Mouse (Mus musculus) liver, embryonic 16.5 days (tissue): ENCODE results near the gene Cnrip1. TPM values are rescaled to one million over a fixed set of nuclear protein-coding genes. Genes with fewer than 3 reads are reported as not detected.
"Not testable (repeated sequence)": the region's sequence is repeated elsewhere in the genome, so short reads cannot be mapped to it uniquely, and the experiment has no call there.

Source experiments
- ATAC-seq: fragments of 200-750 bp; cut with Nextera tagmentation; 2 replicates; pipeline ENCODE4 v1.8.0; 2017; ENCODE audit warnings: low read depth, mild to moderate bottlenecking, moderate number of reproducible peaks, moderate library complexity
- H3K27ac ChIP-seq: fragments of 300-500 bp; sonication (generic); 2 replicates; pipeline ENCODE4 v1.5.1; 2014; ENCODE audit warnings: mild to moderate bottlenecking, low read length
- H3K27me3 ChIP-seq: fragments of 300-500 bp; sonication (generic); 2 replicates; pipeline ENCODE4 v1.6.1; 2014; ENCODE audit warnings: low read depth, low read length, mixed read lengths; ENCODE audit not compliant: control insufficient read depth, insufficient read depth
- H3K36me3 ChIP-seq: fragments of 300-500 bp; sonication (generic); 2 replicates; pipeline ENCODE4 v1.6.1; 2014; ENCODE audit warnings: mild to moderate bottlenecking; ENCODE audit not compliant: control insufficient read depth, insufficient read depth
- H3K4me1 ChIP-seq: fragments of 300-500 bp; sonication (generic); 2 replicates; pipeline ENCODE4 v1.6.1; 2014; ENCODE audit warnings: low read depth, low read length, mixed read lengths; ENCODE audit not compliant: control insufficient read depth
- H3K4me2 ChIP-seq: fragments of 300-500 bp; sonication (generic); 2 replicates; pipeline ENCODE4 v1.6.1; 2014; ENCODE audit warnings: low read depth, low read length, mixed read lengths
- H3K4me3 ChIP-seq: fragments of 300-500 bp; sonication (generic); 2 replicates; pipeline ENCODE4 v1.5.1; 2014; ENCODE audit warnings: low read depth, mild to moderate bottlenecking, low read length
- H3K9ac ChIP-seq: fragments of 300-500 bp; sonication (generic); 2 replicates; pipeline ENCODE4 v1.6.1; 2014; ENCODE audit warnings: low read depth, low read length
- H3K9me3 ChIP-seq: fragments of 300-500 bp; sonication (generic); replicated peaks from 2 replicates; pipeline ENCODE4 v1.6.1; 2016; ENCODE audit warnings: low read length; ENCODE audit not compliant: control insufficient read depth
- WGBS: fragments of 180-500 bp; shearing (Covaris S2); extraction: QIAGEN DNeasy Blood & Tissue Kit; methylation state at CpG from one replicate; pipeline ENCODE4 v1.1.7; 2014; ENCODE audit not compliant: insufficient replicate concordance; 5-methylcytosine and 5-hydroxymethylcytosine counted together
- polyA plus RNA-seq: library from polyadenylated mRNA; unstranded; fragments of >200 nt; fragmentation: Nextera tagmentation; extraction: Ambion mirVana; gene quantifications from 2 replicates; pipeline ENCODE4 v1.2.1, GENCODE M21; 2015

Gene Cnrip1
- polyA plus RNA-seq, 1 experiment from 2014 or later, result 3.0 TPM

GRCm38 (mm10) chr11:17019328-17019727 is 32.1 kb upstream of the Cnrip1 start:
- Histone ChIP-seq H3K4me1 (no peaks in the 10 kb centered on the region), H3K4me2 (no peak overlapping the region), H3K27me3 (no peaks in the 10 kb centered on the region), H3K4me3 (no peak overlapping the region), H3K27ac (no peak overlapping the region), H3K9ac (no peak overlapping the region), H3K9me3 (no peaks in the 10 kb centered on the region), H3K36me3 (no peaks in the 10 kb centered on the region)
- WGBS, result 73% methylated on average over 7 of the region's 7 CpGs
- ATAC-seq, result no peak

DNA sequence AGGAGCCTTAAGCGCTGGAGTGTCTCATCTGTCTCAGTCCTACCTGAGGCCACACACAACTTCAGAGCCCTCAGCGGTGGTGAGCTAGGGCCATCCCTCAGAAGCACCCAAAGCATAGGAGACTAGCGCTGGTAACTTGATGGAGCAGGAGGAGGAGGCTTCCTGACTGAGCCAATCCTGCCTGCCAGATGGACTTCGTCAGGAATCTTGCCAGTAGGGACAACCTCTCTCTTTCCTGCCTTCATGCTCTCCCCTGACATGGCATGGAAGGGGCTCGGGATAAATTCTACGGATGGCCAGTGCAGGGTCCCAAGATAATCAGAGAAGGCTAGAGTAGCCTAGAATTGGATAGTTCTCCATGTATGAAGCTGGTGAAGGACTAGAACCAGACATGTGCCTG is 28.2 kb upstream of the Cnrip1 start:
- Histone ChIP-seq H3K4me1 (no peaks in the 10 kb centered on the region), H3K9ac (no peak overlapping the region), H3K27me3 (no peaks in the 10 kb centered on the region), H3K27ac (no peak overlapping the region), H3K9me3 (no peaks in the 10 kb centered on the region), H3K4me3 (no peak overlapping the region), H3K36me3 (no peaks in the 10 kb centered on the region), H3K4me2 (no peak overlapping the region)
- WGBS, result 75% methylated on average over 6 of the region's 6 CpGs
- ATAC-seq, result no peak

DNA sequence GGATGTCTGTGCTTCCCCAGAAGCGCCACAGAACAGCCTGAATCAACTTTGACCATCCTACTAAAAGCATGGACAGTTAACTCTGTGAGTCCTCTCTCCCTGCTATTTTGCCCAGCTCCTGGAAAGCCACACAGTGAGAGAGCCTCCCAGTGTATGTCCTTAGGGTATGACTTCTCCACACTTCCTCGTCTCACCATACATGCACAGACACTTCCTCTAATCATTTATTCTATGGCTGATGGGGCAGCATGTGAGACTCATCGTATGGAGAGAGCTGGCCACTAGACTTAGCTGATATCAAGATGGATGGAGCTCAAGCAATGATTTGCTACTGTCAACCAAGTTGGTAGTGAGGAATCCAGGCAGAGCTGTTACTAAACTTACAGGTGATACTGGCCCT is 27.4 kb upstream of the Cnrip1 start:
- no peaks in the 10 kb centered on the region for H3K4me1 ChIP-seq
- H3K27me3 ChIP-seq, result no peaks in the 10 kb centered on the region
- ATAC-seq, result no peak
- no peaks in the 10 kb centered on the region for H3K9me3 ChIP-seq
- H3K27ac ChIP-seq, result no peak overlapping the region
- H3K36me3 ChIP-seq, result no peaks in the 10 kb centered on the region
- H3K9ac ChIP-seq, result no peak overlapping the region
- no peak overlapping the region for H3K4me2 ChIP-seq
- 36% methylated on average over 3 of the region's 3 CpGs for WGBS
- H3K4me3 ChIP-seq, result no peak overlapping the region

- Histone ChIP-seq H3K4me2 (no peak overlapping the region), H3K4me1 (no peaks in the 10 kb centered on the region), H3K9ac (no peak overlapping the region), H3K36me3 (no peaks in the 10 kb centered on the region), H3K27ac (no peak overlapping the region), H3K9me3 (no peaks in the 10 kb centered on the region), H3K27me3 (no peaks in the 10 kb centered on the region), H3K4me3 (no peak overlapping the region)
- 65% methylated on average over 2 of the region's 2 CpGs for WGBS
- no peak for ATAC-seq
These were observed 5.6 kb upstream of the Cnrip1 start for GRCm38 (mm10) chr11:17045806-17046205.

GRCm38 (mm10) chr11:17052476-17053049 is 1.2 kb downstream of the Cnrip1 start:
- Histone ChIP-seq H3K4me2 (0 out of 2 replicates have a peak overlapping the region, but pooled peaks have one; percentile 37), H3K9ac (peak overlapping the region; percentile 22), H3K9me3 (no peaks in the 10 kb centered on the region), H3K36me3 (no peaks in the 10 kb centered on the region), H3K4me3 (peak overlapping the region; percentile 49), H3K4me1 (no peaks in the 10 kb centered on the region), H3K27ac (no peak overlapping the region), H3K27me3 (peaks cover 3% of the 10 kb centered on the region; the same call in 1 of the 2 replicates)
- WGBS, result 10% methylated on average over 6 of the region's 6 CpGs
- peak; percentile 21; the same call in 1 of the 2 replicates for ATAC-seq

DNA sequence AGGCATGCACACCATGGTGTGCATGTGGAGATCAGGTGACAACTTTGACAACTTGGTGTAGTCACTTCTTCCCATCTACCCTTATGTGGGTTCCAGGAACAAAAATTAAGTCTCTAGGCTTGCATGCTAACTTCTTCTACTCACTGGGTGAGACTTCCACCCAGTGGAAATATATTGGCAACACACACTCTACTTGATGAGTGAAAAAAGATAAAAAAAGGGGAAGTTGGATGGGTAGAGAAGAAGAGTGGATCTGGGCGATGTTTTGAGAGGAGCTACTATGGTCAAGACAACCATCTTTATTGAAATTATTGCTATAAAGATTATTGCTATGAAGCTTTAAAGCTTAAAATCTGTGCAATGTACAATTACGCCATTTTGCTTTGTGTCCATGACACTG is 18.0 kb downstream of the Cnrip1 start:
- H3K27ac ChIP-seq, H3K9me3 ChIP-seq, H3K4me1 ChIP-seq, H3K9ac ChIP-seq, H3K27me3 ChIP-seq, H3K4me3 ChIP-seq, ATAC-seq, H3K4me2 ChIP-seq, H3K36me3 ChIP-seq: not testable (repeated sequence)
- WGBS, result 47% methylated on average over 2 of the region's 2 CpGs

DNA sequence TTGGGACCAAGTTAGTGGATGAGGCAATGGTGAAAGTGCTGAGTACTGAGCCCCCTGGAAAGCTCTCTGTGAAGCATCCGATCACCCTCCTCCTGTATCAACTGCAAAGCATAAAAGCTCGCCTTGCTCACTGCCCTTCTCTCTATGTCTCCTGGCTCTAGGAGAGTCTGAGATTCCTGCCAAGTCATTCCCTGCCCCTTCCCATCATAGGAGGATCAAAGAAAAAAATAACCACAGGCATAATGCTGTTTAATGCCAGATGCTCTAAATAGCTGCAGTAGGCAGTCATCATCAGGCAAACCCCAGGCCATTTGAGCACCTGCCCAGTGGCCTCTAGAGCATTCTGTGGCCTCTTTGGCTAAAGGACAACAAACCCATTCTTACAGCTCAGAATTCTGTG is 24.3 kb downstream of the Cnrip1 start:
- 60% methylated on average over 2 of the region's 2 CpGs for WGBS
- no peaks in the 10 kb centered on the region for H3K27me3 ChIP-seq

GRCm38 (mm10) chr11:17082086-17082485 is 30.7 kb downstream of the Cnrip1 start:
- Histone ChIP-seq H3K4me1 (no peaks in the 10 kb centered on the region), H3K27ac (no peak overlapping the region), H3K36me3 (no peaks in the 10 kb centered on the region), H3K9me3 (no peaks in the 10 kb centered on the region), H3K4me2 (no peak overlapping the region), H3K9ac (no peak overlapping the region), H3K4me3 (no peak overlapping the region), H3K27me3 (no peaks in the 10 kb centered on the region)
- ATAC-seq, result no peak
- 36% methylated on average over 3 of the region's 3 CpGs for WGBS

More for the DNA sequence above, 24.3 kb downstream of the Cnrip1 start:
- Histone ChIP-seq H3K9me3 (no peaks in the 10 kb centered on the region), H3K4me3 (no peak overlapping the region), H3K27ac (no peak overlapping the region), H3K4me1 (no peaks in the 10 kb centered on the region), H3K36me3 (no peaks in the 10 kb centered on the region), H3K9ac (no peak overlapping the region), H3K4me2 (no peak overlapping the region)
- ATAC-seq, result no peak

DNA sequence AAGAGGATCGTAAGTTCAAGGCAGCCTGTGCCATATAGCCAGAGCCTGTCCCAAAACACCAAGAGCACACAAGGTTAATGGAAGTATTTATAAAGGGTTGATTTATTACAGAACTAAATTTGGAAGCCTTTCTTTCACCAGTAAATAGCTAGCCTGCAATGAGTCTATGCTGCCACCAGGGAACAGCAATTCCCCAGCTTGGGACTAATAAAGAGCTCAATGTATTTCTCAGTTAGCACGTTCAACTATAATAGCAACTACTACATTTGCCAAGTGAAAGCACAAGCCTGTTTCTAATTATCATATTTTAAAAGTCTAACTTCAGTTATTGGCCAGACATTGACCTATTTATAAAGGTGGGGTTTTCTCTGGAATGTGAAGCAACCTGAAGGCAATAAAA is 31.6 kb downstream of the Cnrip1 start:
- Histone ChIP-seq H3K27ac (no peak overlapping the region), H3K4me2 (no peak overlapping the region), H3K4me3 (no peak overlapping the region), H3K9ac (no peak overlapping the region), H3K9me3 (no peaks in the 10 kb centered on the region), H3K27me3 (no peaks in the 10 kb centered on the region), H3K36me3 (no peaks in the 10 kb centered on the region), H3K4me1 (no peaks in the 10 kb centered on the region)
- WGBS, result 45% methylated on average over 2 of the region's 2 CpGs
- no peak for ATAC-seq
